Mouse (Mus musculus): ENCODE data around the gene Zfp329. TPM values are rescaled to one million over a fixed set of nuclear protein-coding genes. Genes with fewer than 3 reads are reported as not detected.

The Zfp329 gene
- polyA plus RNA-seq, 1 experiment from 2014 or later = 25.5 TPM

- H3K4me1 ChIP-seq (replicated peaks; ENCODE audit: control insufficient read depth, insufficient read depth, low read length) = no peaks in the 10 kb centered on the region
- no peak overlapping the region for H3K4me2 ChIP-seq (replicated peaks; ENCODE audit: low read depth, low read length)
- no peak overlapping the region for H3K27ac ChIP-seq (ENCODE audit: low read depth, low read length)
- H3K9me3 ChIP-seq (ENCODE audit: control insufficient read depth, low read length) = no peaks in the 10 kb centered on the region
- H3K9ac ChIP-seq (ENCODE audit: low read depth, low read length) = no peak overlapping the region
- 91% methylated on average over 9 of the region's 9 CpGs for WGBS
- ATAC-seq (ENCODE audit: low FRiP score) = no peak
- H3K27me3 ChIP-seq (ENCODE audit: control insufficient read depth, insufficient read depth, low read length) = no peaks in the 10 kb centered on the region
- no peak for DNase-seq (ENCODE audit: low spot score)
- H3K36me3 ChIP-seq (ENCODE audit: control insufficient read depth, insufficient read depth, low read length) = 0 out of 2 replicates have a peak, but pooled peaks cover 6% of the 10 kb centered on the region
- no peak overlapping the region for H3K4me3 ChIP-seq (ENCODE audit: low read depth, low read length)
Measured at GRCm38 (mm10) chr7:12774111-12774510, 44.5 kb downstream of the Zfp329 start.

Other genes starting within 250 kb of the Zfp329 start
- gene Vmn2r53, start 210.1 kb downstream of the Zfp329 start, polyA plus RNA-seq (2014; fragmentation: Nextera tagmentation; extraction: Ambion mirVana) = 0.02 TPM in 1 of 2 replicates, not detected in the other
- gene Vmn2r54, start 178.5 kb downstream of the Zfp329 start, polyA plus RNA-seq (2014; fragmentation: Nextera tagmentation; extraction: Ambion mirVana) = not detected in 2 replicates
- gene Vmn2r55, start 133.9 kb downstream of the Zfp329 start, polyA plus RNA-seq (2014; fragmentation: Nextera tagmentation; extraction: Ambion mirVana) = not detected in 2 replicates
- gene Vmn2r56, start 83.9 kb downstream of the Zfp329 start, polyA plus RNA-seq (2014; fragmentation: Nextera tagmentation; extraction: Ambion mirVana) = not detected in 2 replicates
- gene Zscan18, start 15.2 kb downstream of the Zfp329 start, polyA plus RNA-seq (2014; fragmentation: Nextera tagmentation; extraction: Ambion mirVana) = 11.0 and 11.4 TPM in 2 replicates
- 29.9 and 32.6 TPM in 2 replicates for gene Zfp110, start 15.9 kb upstream of the Zfp329 start, polyA plus RNA-seq (2014; fragmentation: Nextera tagmentation; extraction: Ambion mirVana)
- 6.1 TPM in 2 replicates for gene Zfp128, start 62.3 kb upstream of the Zfp329 start, polyA plus RNA-seq (2014; fragmentation: Nextera tagmentation; extraction: Ambion mirVana)
- gene Zscan22, start 79.0 kb upstream of the Zfp329 start, polyA plus RNA-seq (2014; fragmentation: Nextera tagmentation; extraction: Ambion mirVana) = 19.1 and 19.9 TPM in 2 replicates
- 842 and 852 TPM in 2 replicates for gene Rps5, start 103.4 kb upstream of the Zfp329 start, polyA plus RNA-seq (2014; fragmentation: Nextera tagmentation; extraction: Ambion mirVana)
- 0.50 and 0.66 TPM in 2 replicates for gene Rnf225, start 108.6 kb upstream of the Zfp329 start, polyA plus RNA-seq (2014; fragmentation: Nextera tagmentation; extraction: Ambion mirVana)
- gene Zfp324, start 147.0 kb upstream of the Zfp329 start, polyA plus RNA-seq (2014; fragmentation: Nextera tagmentation; extraction: Ambion mirVana) = 7.4 and 8.0 TPM in 2 replicates
- 8.5 and 11.7 TPM in 2 replicates for gene Zfp446, start 159.0 kb upstream of the Zfp329 start, polyA plus RNA-seq (2014; fragmentation: Nextera tagmentation; extraction: Ambion mirVana)
- not detected in 2 replicates for gene Slc27a5, start 179.3 kb upstream of the Zfp329 start, polyA plus RNA-seq (2014; fragmentation: Nextera tagmentation; extraction: Ambion mirVana)
- 427 and 438 TPM in 2 replicates for gene Trim28, start 180.3 kb upstream of the Zfp329 start, polyA plus RNA-seq (2014; fragmentation: Nextera tagmentation; extraction: Ambion mirVana)
- 25.0 and 25.3 TPM in 2 replicates for gene Zbtb45, start 191.2 kb upstream of the Zfp329 start, polyA plus RNA-seq (2014; fragmentation: Nextera tagmentation; extraction: Ambion mirVana)
- 154 and 157 TPM in 2 replicates for gene Chmp2a, start 215.9 kb upstream of the Zfp329 start, polyA plus RNA-seq (2014; fragmentation: Nextera tagmentation; extraction: Ambion mirVana)
- 147 and 173 TPM in 2 replicates for gene Ube2m, start 219.4 kb upstream of the Zfp329 start, polyA plus RNA-seq (2014; fragmentation: Nextera tagmentation; extraction: Ambion mirVana)
- 2.4 and 2.6 TPM in 2 replicates for gene Mzf1, start 235.9 kb upstream of the Zfp329 start, polyA plus RNA-seq (2014; fragmentation: Nextera tagmentation; extraction: Ambion mirVana)

Data from hindbrain, embryonic 11.5 days (tissue).